Mouse (Mus musculus): Measurements from ENCODE around the gene Fam207a. TPM values are rescaled to one million over a fixed set of nuclear protein-coding genes. Genes with fewer than 3 reads are reported as not detected.
A peak's percentile ranks its signal among the peaks of the same experiment; 100 is the strongest.

Fam207a gene
- total RNA-seq, 2 experiments from 2014 or later: 5.4 to 8.4 TPM

GRCm38 (mm10) chr10:77456507-77456906 is 59.1 kb downstream of the Fam207a start:
- peak; percentile 81 for DNase-seq
- TF ChIP-seq CTCF (IDR thresholded peaks at IDR 0.05): no peak
- intact Hi-C loops (cut with DNase I): no loop called here
- peak overlapping the region; percentile 79 for H3K27ac ChIP-seq
- H3K4me3 ChIP-seq: no peak overlapping the region

GRCm38 (mm10) chr10:77455251-77456010 is 60.2 kb downstream of the Fam207a start:
- no peak for DNase-seq
- Histone ChIP-seq H3K4me3 (no peak overlapping the region), H3K27ac (peak overlapping the region; percentile 79)
- TF ChIP-seq CTCF (IDR thresholded peaks at IDR 0.05): no peak
- intact Hi-C loops (cut with DNase I): no loop called here

- Histone ChIP-seq H3K27ac (peak overlapping the region; percentile 79), H3K4me3 (no peak overlapping the region)
- DNase-seq: no peak
- intact Hi-C loops (cut with DNase I): no loop called here
- no peak for TF ChIP-seq CTCF (IDR thresholded peaks at IDR 0.05)
Measured at GRCm38 (mm10) chr10:77454795-77455194, 60.8 kb downstream of the Fam207a start.

- no peak for TF ChIP-seq CTCF (IDR thresholded peaks at IDR 0.05)
- no peak overlapping the region for H3K27ac ChIP-seq
- intact Hi-C loops (cut with DNase I): no loop called here
- no peak for DNase-seq
- no peak overlapping the region for H3K4me3 ChIP-seq
Measured at GRCm38 (mm10) chr10:77451822-77452221, 63.8 kb downstream of the Fam207a start.

GRCm38 (mm10) chr10:77450159-77450464 is 65.5 kb downstream of the Fam207a start:
- intact Hi-C loops (cut with DNase I): no loop called here
- no peak for TF ChIP-seq CTCF (IDR thresholded peaks at IDR 0.05)
- H3K27ac ChIP-seq: peak overlapping the region; percentile 57
- H3K4me3 ChIP-seq: no peak overlapping the region
- no peak for DNase-seq

GRCm38 (mm10) chr10:77449315-77450158 is 66.0 kb downstream of the Fam207a start:
- peak; percentile 38 for DNase-seq
- intact Hi-C loops (cut with DNase I): no loop called here
- Histone ChIP-seq H3K27ac (peak overlapping the region; percentile 57), H3K4me3 (peak overlapping the region; percentile 58)
- TF ChIP-seq CTCF (IDR thresholded peaks at IDR 0.05): no peak

GRCm38 (mm10) chr10:77448698-77449247 is 66.8 kb downstream of the Fam207a start:
- intact Hi-C loops (cut with DNase I): no loop called here
- Histone ChIP-seq H3K4me3 (peak overlapping the region; percentile 58), H3K27ac (peak overlapping the region; percentile 57)
- no peak for TF ChIP-seq CTCF (IDR thresholded peaks at IDR 0.05)
- DNase-seq: no peak

GRCm38 (mm10) chr10:77448209-77448608 is 67.4 kb downstream of the Fam207a start:
- intact Hi-C loops (cut with DNase I): no loop called here
- Histone ChIP-seq H3K27ac (peak overlapping the region; percentile 57), H3K4me3 (no peak overlapping the region)
- no peak for TF ChIP-seq CTCF (IDR thresholded peaks at IDR 0.05)
- no peak for DNase-seq

GRCm38 (mm10) chr10:77447755-77448154 is 67.8 kb downstream of the Fam207a start:
- intact Hi-C loops (cut with DNase I): no loop called here
- no peak for TF ChIP-seq CTCF (IDR thresholded peaks at IDR 0.05)
- Histone ChIP-seq H3K4me3 (no peak overlapping the region), H3K27ac (0 out of 2 replicates have a peak overlapping the region, but pooled peaks have one; percentile 8)
- DNase-seq: no peak

GRCm38 (mm10) chr10:77442250-77442649 is 73.3 kb downstream of the Fam207a start:
- H3K4me3 ChIP-seq: no peak overlapping the region
- no peak for DNase-seq
- peak overlapping the region; percentile 86 for H3K27ac ChIP-seq
- no peak for TF ChIP-seq CTCF (IDR thresholded peaks at IDR 0.05)
- intact Hi-C loops (cut with DNase I): no loop called here

GRCm38 (mm10) chr10:77441812-77442211 is 73.8 kb downstream of the Fam207a start:
- intact Hi-C loops (cut with DNase I): no loop called here
- TF ChIP-seq CTCF (IDR thresholded peaks at IDR 0.05): no peak
- Histone ChIP-seq H3K27ac (peak overlapping the region; percentile 86), H3K4me3 (no peak overlapping the region; the same call in 1 of the 2 replicates)
- peak; percentile 61 for DNase-seq

- intact Hi-C loops (cut with DNase I): no loop called here
- peak; percentile 82 for DNase-seq
- peak overlapping the region; percentile 58 for H3K4me3 ChIP-seq
- H3K27ac ChIP-seq: peak overlapping the region; percentile 86
- 0 out of 2 replicates have a peak, but pooled peaks have one; percentile 3 for TF ChIP-seq CTCF (IDR thresholded peaks at IDR 0.05)
Measured at GRCm38 (mm10) chr10:77440841-77441755, 74.5 kb downstream of the Fam207a start.

All from gastrocnemius, adult 2 months (tissue).